Mouse (Mus musculus): Measurements from ENCODE around the gene Rcn3. TPM values are rescaled to one million over a fixed set of nuclear protein-coding genes. Genes with fewer than 3 reads are reported as not detected.
"Not testable (repeated sequence)": the region's sequence is repeated elsewhere in the genome, so short reads cannot be mapped to it uniquely, and the experiment has no call there.

The Rcn3 gene
- polyA plus RNA-seq, 1 experiment from 2014 or later: 388 TPM

GRCm38 (mm10) chr7:45118336-45118735, 26.3 kb upstream of the Rcn3 start:
- H3K27ac ChIP-seq (ENCODE audit: low read length): no peak overlapping the region
- no peak overlapping the region for H3K4me2 ChIP-seq (ENCODE audit: low read depth, low read length)
- H3K4me1 ChIP-seq (ENCODE audit: control insufficient read depth, insufficient read depth, low read length): peaks cover 24% of the 10 kb centered on the region
- H3K27me3 ChIP-seq (ENCODE audit: control insufficient read depth, insufficient read depth, low read length): no peaks in the 10 kb centered on the region
- H3K36me3 ChIP-seq (ENCODE audit: control insufficient read depth, insufficient read depth, low read length): peaks cover 12% of the 10 kb centered on the region; the same call in 1 of the 2 replicates
- WGBS: 84% methylated on average over 6 of the region's 6 CpGs
- H3K9me3 ChIP-seq (replicated peaks; ENCODE audit: control insufficient read depth, low read length): no peaks in the 10 kb centered on the region
- H3K4me3 ChIP-seq (replicated peaks; ENCODE audit: low read length): no peak overlapping the region
- H3K9ac ChIP-seq (ENCODE audit: low read length): no peak overlapping the region
- ATAC-seq (ENCODE audit: insufficient read depth, low FRiP score): no peak

GRCm38 (mm10) chr7:45117566-45117965, 25.5 kb upstream of the Rcn3 start:
- 67% methylated on average over 8 of the region's 8 CpGs for WGBS
- peaks cover 17% of the 10 kb centered on the region for H3K4me1 ChIP-seq (ENCODE audit: control insufficient read depth, insufficient read depth, low read length)
- H3K27me3 ChIP-seq (ENCODE audit: control insufficient read depth, insufficient read depth, low read length): no peaks in the 10 kb centered on the region
- H3K27ac ChIP-seq (ENCODE audit: low read length): no peak overlapping the region
- H3K9me3 ChIP-seq (replicated peaks; ENCODE audit: control insufficient read depth, low read length): no peaks in the 10 kb centered on the region
- H3K9ac ChIP-seq (ENCODE audit: low read length): no peak overlapping the region
- H3K4me2 ChIP-seq (ENCODE audit: low read depth, low read length): no peak overlapping the region
- no peak for ATAC-seq (ENCODE audit: insufficient read depth, low FRiP score)
- H3K4me3 ChIP-seq (replicated peaks; ENCODE audit: low read length): no peak overlapping the region
- peaks cover 12% of the 10 kb centered on the region; the same call in 1 of the 2 replicates for H3K36me3 ChIP-seq (ENCODE audit: control insufficient read depth, insufficient read depth, low read length)

- no peak overlapping the region for H3K4me2 ChIP-seq (ENCODE audit: low read depth, low read length)
- no peak for ATAC-seq (ENCODE audit: insufficient read depth, low FRiP score)
- H3K4me1 ChIP-seq (ENCODE audit: control insufficient read depth, insufficient read depth, low read length): 0 out of 2 replicates have a peak, but pooled peaks cover 4% of the 10 kb centered on the region
- H3K9ac ChIP-seq (ENCODE audit: low read length): no peak overlapping the region
- no peaks in the 10 kb centered on the region for H3K27me3 ChIP-seq (ENCODE audit: control insufficient read depth, insufficient read depth, low read length)
- H3K4me3 ChIP-seq (replicated peaks; ENCODE audit: low read length): no peak overlapping the region
- H3K27ac ChIP-seq (ENCODE audit: low read length): no peak overlapping the region
- H3K9me3 ChIP-seq (replicated peaks; ENCODE audit: control insufficient read depth, low read length): no peaks in the 10 kb centered on the region
- H3K36me3 ChIP-seq (ENCODE audit: control insufficient read depth, insufficient read depth, low read length): no peaks in the 10 kb centered on the region
- 63% methylated on average over 2 of the region's 2 CpGs for WGBS
Measured at GRCm38 (mm10) chr7:45113476-45113875, 21.5 kb upstream of the Rcn3 start.

DNA sequence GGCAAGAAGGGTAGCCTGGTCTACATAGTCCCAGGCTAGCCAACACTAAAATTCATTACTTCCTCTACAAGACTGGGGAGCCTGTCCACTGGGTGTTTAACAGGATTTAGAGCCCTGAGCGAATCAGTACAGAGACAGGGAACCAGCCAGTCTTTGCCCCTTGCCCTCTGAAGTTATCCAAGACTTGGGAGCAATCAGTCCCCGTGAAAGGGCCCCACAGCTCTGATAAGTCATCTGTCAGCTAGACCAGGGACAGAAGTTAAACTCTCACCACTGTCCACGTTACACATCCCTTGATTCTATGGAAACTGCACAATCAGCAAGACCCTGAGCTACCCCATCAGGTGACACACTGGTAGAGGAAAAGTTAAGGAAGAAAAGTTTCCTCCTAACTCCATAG, 20.5 kb upstream of the Rcn3 start:
- H3K9me3 ChIP-seq (replicated peaks; ENCODE audit: control insufficient read depth, low read length): no peaks in the 10 kb centered on the region
- no peak overlapping the region for H3K27ac ChIP-seq (ENCODE audit: low read length)
- H3K27me3 ChIP-seq (ENCODE audit: control insufficient read depth, insufficient read depth, low read length): no peaks in the 10 kb centered on the region
- no peak overlapping the region for H3K9ac ChIP-seq (ENCODE audit: low read length)
- no peaks in the 10 kb centered on the region for H3K36me3 ChIP-seq (ENCODE audit: control insufficient read depth, insufficient read depth, low read length)
- H3K4me1 ChIP-seq (ENCODE audit: control insufficient read depth, insufficient read depth, low read length): 0 out of 2 replicates have a peak, but pooled peaks cover 4% of the 10 kb centered on the region
- 45% methylated on average over 3 of the region's 3 CpGs for WGBS
- H3K4me3 ChIP-seq (replicated peaks; ENCODE audit: low read length): no peak overlapping the region
- H3K4me2 ChIP-seq (ENCODE audit: low read depth, low read length): no peak overlapping the region
- ATAC-seq (ENCODE audit: insufficient read depth, low FRiP score): no peak

DNA sequence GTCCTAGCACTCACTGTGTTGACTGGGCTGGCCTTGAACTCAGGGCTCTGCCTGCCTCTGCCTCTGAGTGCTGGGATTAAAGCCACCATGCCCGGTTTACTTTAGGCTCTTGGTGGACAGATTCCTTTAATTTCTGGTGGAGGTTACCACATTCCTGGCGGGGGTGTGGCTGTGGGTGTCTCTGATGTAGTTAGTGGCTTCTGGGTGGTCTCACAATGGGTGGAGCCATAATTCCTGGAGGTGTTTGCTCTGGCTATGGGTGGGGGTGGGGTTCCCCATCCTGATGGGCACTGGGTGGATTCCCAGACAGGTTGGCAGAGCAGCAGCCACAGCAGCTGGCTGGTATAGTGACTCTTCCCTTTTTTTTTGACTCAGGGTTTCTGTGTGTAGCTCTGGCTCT, 19.9 kb upstream of the Rcn3 start:
- H3K9ac ChIP-seq (ENCODE audit: low read length): no peak overlapping the region
- no peaks in the 10 kb centered on the region for H3K36me3 ChIP-seq (ENCODE audit: control insufficient read depth, insufficient read depth, low read length)
- H3K27ac ChIP-seq (ENCODE audit: low read length): no peak overlapping the region
- no peaks in the 10 kb centered on the region for H3K9me3 ChIP-seq (replicated peaks; ENCODE audit: control insufficient read depth, low read length)
- no peaks in the 10 kb centered on the region for H3K27me3 ChIP-seq (ENCODE audit: control insufficient read depth, insufficient read depth, low read length)
- 0 out of 2 replicates have a peak, but pooled peaks cover under 1% of the 10 kb centered on the region for H3K4me1 ChIP-seq (ENCODE audit: control insufficient read depth, insufficient read depth, low read length)
- no peak for ATAC-seq (ENCODE audit: insufficient read depth, low FRiP score)
- H3K4me3 ChIP-seq (replicated peaks; ENCODE audit: low read length): no peak overlapping the region
- WGBS: 47% methylated on average over 2 of the region's 2 CpGs
- H3K4me2 ChIP-seq (ENCODE audit: low read depth, low read length): no peak overlapping the region

GRCm38 (mm10) chr7:45110089-45110488, 18.1 kb upstream of the Rcn3 start:
- not testable (repeated sequence) for H3K27ac ChIP-seq (ENCODE audit: low read length); ATAC-seq (ENCODE audit: insufficient read depth, low FRiP score); H3K4me3 ChIP-seq (replicated peaks; ENCODE audit: low read length); H3K4me1 ChIP-seq (ENCODE audit: control insufficient read depth, insufficient read depth, low read length); H3K9ac ChIP-seq (ENCODE audit: low read length); H3K36me3 ChIP-seq (ENCODE audit: control insufficient read depth, insufficient read depth, low read length); H3K9me3 ChIP-seq (replicated peaks; ENCODE audit: control insufficient read depth, low read length); H3K27me3 ChIP-seq (ENCODE audit: control insufficient read depth, insufficient read depth, low read length); H3K4me2 ChIP-seq (ENCODE audit: low read depth, low read length)
- WGBS: 80% methylated on average over 4 of the region's 4 CpGs

GRCm38 (mm10) chr7:45107052-45107645, 15.1 kb upstream of the Rcn3 start:
- no peak for ATAC-seq (ENCODE audit: insufficient read depth, low FRiP score)
- no peak overlapping the region for H3K27ac ChIP-seq (ENCODE audit: low read length)
- H3K4me3 ChIP-seq (replicated peaks; ENCODE audit: low read length): no peak overlapping the region
- H3K4me2 ChIP-seq (ENCODE audit: low read depth, low read length): no peak overlapping the region
- H3K4me1 ChIP-seq (ENCODE audit: control insufficient read depth, insufficient read depth, low read length): peaks cover 9% of the 10 kb centered on the region; the same call in 1 of the 2 replicates
- no peaks in the 10 kb centered on the region for H3K36me3 ChIP-seq (ENCODE audit: control insufficient read depth, insufficient read depth, low read length)
- no peaks in the 10 kb centered on the region for H3K27me3 ChIP-seq (ENCODE audit: control insufficient read depth, insufficient read depth, low read length)
- WGBS: 55% methylated on average over 5 of the region's 5 CpGs
- H3K9me3 ChIP-seq (replicated peaks; ENCODE audit: control insufficient read depth, low read length): no peaks in the 10 kb centered on the region
- H3K9ac ChIP-seq (ENCODE audit: low read length): no peak overlapping the region

GRCm38 (mm10) chr7:45106441-45106840, 14.4 kb upstream of the Rcn3 start:
- WGBS: 57% methylated on average over 6 of the region's 6 CpGs
- ATAC-seq (ENCODE audit: insufficient read depth, low FRiP score): no peak
- no peak overlapping the region for H3K4me3 ChIP-seq (replicated peaks; ENCODE audit: low read length)

DNA sequence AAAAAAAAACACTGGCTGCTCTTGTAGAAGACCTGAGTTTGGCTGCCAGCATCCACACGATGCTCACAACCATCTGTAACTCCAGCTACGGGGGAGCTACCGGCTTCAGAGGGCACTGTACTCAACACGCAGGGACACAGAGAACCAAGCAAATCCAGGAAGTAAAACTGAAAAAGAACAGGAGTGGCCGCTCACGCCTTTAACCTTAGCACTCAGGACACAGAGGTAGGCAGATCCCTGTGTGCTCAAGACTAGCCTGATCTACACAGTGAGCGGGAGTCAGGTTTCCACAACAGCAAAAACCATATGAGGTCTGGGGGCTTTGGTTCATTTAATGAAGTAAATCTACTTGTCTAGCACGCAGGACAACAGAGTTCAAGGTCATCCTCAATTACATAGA, 13.5 kb upstream of the Rcn3 start:
- Histone ChIP-seq H3K27me3 (ENCODE audit: control insufficient read depth, insufficient read depth, low read length) (no peaks in the 10 kb centered on the region), H3K27ac (ENCODE audit: low read length) (no peak overlapping the region)
- 72% methylated on average over 8 of the region's 8 CpGs for WGBS

More at GRCm38 (mm10) chr7:45106441-45106840, 14.4 kb upstream of the Rcn3 start:
- Histone ChIP-seq H3K4me1 (ENCODE audit: control insufficient read depth, insufficient read depth, low read length) (peaks cover 15% of the 10 kb centered on the region; the same call in 1 of the 2 replicates), H3K36me3 (ENCODE audit: control insufficient read depth, insufficient read depth, low read length) (no peaks in the 10 kb centered on the region), H3K9me3 (replicated peaks; ENCODE audit: control insufficient read depth, low read length) (no peaks in the 10 kb centered on the region), H3K27ac (ENCODE audit: low read length) (no peak overlapping the region), H3K9ac (ENCODE audit: low read length) (no peak overlapping the region), H3K4me2 (ENCODE audit: low read depth, low read length) (no peak overlapping the region), H3K27me3 (ENCODE audit: control insufficient read depth, insufficient read depth, low read length) (no peaks in the 10 kb centered on the region)

More for the DNA sequence above, 13.5 kb upstream of the Rcn3 start:
- no peak overlapping the region for H3K4me3 ChIP-seq (replicated peaks; ENCODE audit: low read length)
- ATAC-seq (ENCODE audit: insufficient read depth, low FRiP score): no peak
- H3K4me1 ChIP-seq (ENCODE audit: control insufficient read depth, insufficient read depth, low read length): peaks cover 16% of the 10 kb centered on the region; the same call in 1 of the 2 replicates
- no peaks in the 10 kb centered on the region for H3K36me3 ChIP-seq (ENCODE audit: control insufficient read depth, insufficient read depth, low read length)
- no peak overlapping the region for H3K9ac ChIP-seq (ENCODE audit: low read length)
- no peak overlapping the region for H3K4me2 ChIP-seq (ENCODE audit: low read depth, low read length)
- no peaks in the 10 kb centered on the region for H3K9me3 ChIP-seq (replicated peaks; ENCODE audit: control insufficient read depth, low read length)

Data from stomach, embryonic 16.5 days (tissue).